Mouse (Mus musculus) CH12.LX (cell line): Measurements from ENCODE around the gene Neurl4. TPM values are rescaled to one million over a fixed set of nuclear protein-coding genes. Genes with fewer than 3 reads are reported as not detected.

Source experiments
- DNase-seq: peaks from one replicate; pipeline ENCODE4 v3.0.0-alpha.2; 2013; ENCODE audit errors: extremely low read depth
- H3K27ac ChIP-seq: 2 replicates; pipeline ENCODE4 v1.5.1; 2012; ENCODE audit warnings: low read depth, mild to moderate bottlenecking, control low read depth, moderate library complexity; ENCODE audit not compliant: insufficient read depth
- H3K27me3 ChIP-seq: replicated peaks from 2 replicates; pipeline ENCODE3; 2012; ENCODE audit warnings: inconsistent platforms
- H3K36me3 ChIP-seq, 2 experiments: replicated peaks in 1 of 2; 2 replicates each; pipeline versions ENCODE3 to v1.6.1; 2012; ENCODE audit warnings: inconsistent platforms in 1 of 2, low read length in 1 of 2, mild to moderate bottlenecking in 1 of 2, mixed read lengths in 1 of 2, moderate library complexity in 1 of 2; ENCODE audit not compliant: control insufficient read depth in 1 of 2, insufficient read depth in 1 of 2
- H3K4me1 ChIP-seq, 2 experiments: 2 replicates each; pipeline ENCODE4 v1.6.1; 2012; ENCODE audit warnings: inconsistent platforms in 1 of 2, moderate library complexity in 1 of 2; ENCODE audit not compliant: insufficient read depth in 2 of 2, control insufficient read depth in 1 of 2
- H3K4me2 ChIP-seq: 2 replicates; pipeline ENCODE4 v1.6.1; 2012; ENCODE audit warnings: low read depth, mild to moderate bottlenecking, control low read depth; ENCODE audit not compliant: poor library complexity, insufficient read depth, severe bottlenecking
- H3K4me3 ChIP-seq, 3 experiments: fragments of 150-350 bp in 1 of 3; sonication (generic) in 1 of 3; replicated peaks in 1 of 3; 2 replicates each; pipeline versions ENCODE3 to v1.5.1; 2011 to 2012; ENCODE audit warnings: low read depth in 2 of 3, low read length in 2 of 3, mild to moderate bottlenecking in 2 of 3, moderate library complexity in 2 of 3, control low read depth in 1 of 3, improper control_type of control experiment in 1 of 3, inconsistent platforms in 1 of 3, mixed read lengths in 1 of 3; ENCODE audit not compliant: poor library complexity in 1 of 3
- H3K79me2 ChIP-seq: replicated peaks from 2 replicates; pipeline ENCODE4 v1.6.1; 2012; ENCODE audit warnings: mild to moderate bottlenecking, moderate library complexity; ENCODE audit not compliant: control insufficient read depth, poor library complexity, insufficient read depth, severe bottlenecking; ENCODE audit errors: extremely low read depth
- H3K9ac ChIP-seq: 2 replicates; pipeline ENCODE4 v1.6.1; 2012; ENCODE audit warnings: low read depth, mild to moderate bottlenecking, control low read depth, moderate library complexity; ENCODE audit not compliant: insufficient read depth
- H3K9me3 ChIP-seq: replicated peaks from 2 replicates; pipeline ENCODE3; 2012; ENCODE audit warnings: low read length, inconsistent platforms, mixed read lengths
- CHD1 ChIP-seq: IDR thresholded peaks from 2 replicates; pipeline ENCODE4 v1.6.1; 2012; ENCODE audit warnings: low read depth, low read length, improper control_type of control experiment, inconsistent platforms
- CHD2 ChIP-seq: IDR thresholded peaks from 2 replicates; pipeline ENCODE4 v1.6.1; 2011; ENCODE audit warnings: low read length, improper control_type of control experiment
- CTCF ChIP-seq, 2 experiments: IDR thresholded peaks in 1 of 2; conservative IDR thresholded peaks in 1 of 2; 2 replicates each; pipeline ENCODE4 v1.5.1; 2011 to 2012; ENCODE audit warnings: low read depth in 2 of 2, low read length in 2 of 2, improper control_type of control experiment in 1 of 2, inconsistent platforms in 1 of 2, mild to moderate bottlenecking in 1 of 2, moderate library complexity in 1 of 2
- E2F4 ChIP-seq: IDR thresholded peaks from 2 replicates; pipeline ENCODE4 v1.6.1; 2011; ENCODE audit warnings: low read depth, low read length, improper control_type of control experiment; ENCODE audit not compliant: insufficient replicate concordance
- ELF1 ChIP-seq: IDR thresholded peaks from 2 replicates; pipeline ENCODE4 v1.6.1; 2014; ENCODE audit warnings: low read depth, mild to moderate bottlenecking, inconsistent platforms, low read length, improper control_type of control experiment
- GABPA ChIP-seq: IDR thresholded peaks from 2 replicates; pipeline ENCODE4 v1.6.1; 2012; ENCODE audit warnings: low read depth, low read length, improper control_type of control experiment, inconsistent platforms; ENCODE audit not compliant: insufficient replicate concordance
- HCFC1 ChIP-seq: IDR thresholded peaks from 2 replicates; pipeline ENCODE4 v1.6.1; 2012; ENCODE audit warnings: low read depth, mild to moderate bottlenecking, inconsistent platforms, low read length, improper control_type of control experiment
- JUN ChIP-seq: IDR thresholded peaks from 2 replicates; pipeline ENCODE4 v1.6.1; 2011; ENCODE audit warnings: low read depth, mild to moderate bottlenecking, low read length, improper control_type of control experiment, moderate library complexity; ENCODE audit not compliant: insufficient read depth
- JUND ChIP-seq: conservative IDR thresholded peaks from 2 replicates; pipeline ENCODE4 v1.6.1; 2011; ENCODE audit warnings: low read depth, low read length, improper control_type of control experiment
- KAT2A ChIP-seq: IDR thresholded peaks from 2 replicates; pipeline ENCODE4 v1.6.1; 2012; ENCODE audit warnings: low read length, improper control_type of control experiment, inconsistent platforms; ENCODE audit not compliant: insufficient replicate concordance
- MAFK ChIP-seq: IDR thresholded peaks from 2 replicates; pipeline ENCODE4 v1.6.1; 2011; ENCODE audit warnings: low read length, improper control_type of control experiment; ENCODE audit not compliant: insufficient replicate concordance
- MAX ChIP-seq: IDR thresholded peaks from 2 replicates; pipeline ENCODE4 v1.6.1; 2011; ENCODE audit warnings: low read length, improper control_type of control experiment
- MAZ ChIP-seq: IDR thresholded peaks from 2 replicates; pipeline ENCODE4 v1.6.1; 2012; ENCODE audit warnings: low read depth, mild to moderate bottlenecking, inconsistent platforms, low read length, improper control_type of control experiment, moderate library complexity
- MEF2A ChIP-seq: IDR thresholded peaks from 2 replicates; pipeline ENCODE4 v1.6.1; 2014; ENCODE audit warnings: low read depth, mild to moderate bottlenecking, inconsistent platforms, low read length, improper control_type of control experiment, borderline replicate concordance
- MYC ChIP-seq: IDR thresholded peaks from 2 replicates; pipeline ENCODE4 v1.6.1; 2011; ENCODE audit warnings: low read depth, mild to moderate bottlenecking, improper control_type of control experiment, low read length
- NRF1 ChIP-seq: IDR thresholded peaks from 2 replicates; pipeline ENCODE4 v1.6.1; 2014; ENCODE audit warnings: low read depth, mild to moderate bottlenecking, inconsistent platforms, low read length, improper control_type of control experiment, moderate library complexity
- POLR2A ChIP-seq: IDR thresholded peaks from 2 replicates; pipeline ENCODE4 v1.6.1; 2011; ENCODE audit warnings: low read depth, mild to moderate bottlenecking, improper control_type of control experiment, low read length
- POLR2AphosphoS2 ChIP-seq: IDR thresholded peaks from 2 replicates; pipeline ENCODE4 v1.6.1; 2011; ENCODE audit warnings: low read depth, low read length, improper control_type of control experiment
- RAD21 ChIP-seq: IDR thresholded peaks from 2 replicates; pipeline ENCODE4 v1.6.1; 2011; ENCODE audit warnings: low read depth, mild to moderate bottlenecking, low read length, improper control_type of control experiment, moderate library complexity
- RCOR1 ChIP-seq: conservative IDR thresholded peaks from 2 replicates; pipeline ENCODE4 v1.6.1; 2012; ENCODE audit warnings: low read depth, mild to moderate bottlenecking, inconsistent platforms, low read length, improper control_type of control experiment
- SIN3A ChIP-seq: IDR thresholded peaks from 2 replicates; pipeline ENCODE4 v1.6.1; 2012; ENCODE audit warnings: low read length, improper control_type of control experiment, inconsistent platforms
- SMC3 ChIP-seq: IDR thresholded peaks from 2 replicates; pipeline ENCODE4 v1.6.1; 2011; ENCODE audit warnings: low read depth, low read length, improper control_type of control experiment
- TCF12 ChIP-seq: IDR thresholded peaks from 2 replicates; pipeline ENCODE4 v1.6.1; 2014; ENCODE audit warnings: low read depth, mild to moderate bottlenecking, inconsistent platforms, low read length, improper control_type of control experiment
- UBTF ChIP-seq: IDR thresholded peaks from 2 replicates; pipeline ENCODE4 v1.6.1; 2012; ENCODE audit warnings: low read depth, mild to moderate bottlenecking, inconsistent platforms, low read length, improper control_type of control experiment, moderate library complexity
- USF1 ChIP-seq: IDR thresholded peaks from 2 replicates; pipeline ENCODE4 v1.6.1; 2014; ENCODE audit warnings: low read depth, mild to moderate bottlenecking, inconsistent platforms, low read length, improper control_type of control experiment
- ZKSCAN1 ChIP-seq: IDR thresholded peaks from 2 replicates; pipeline ENCODE4 v1.6.1; 2012; ENCODE audit warnings: low read depth, inconsistent platforms, low read length, improper control_type of control experiment, borderline replicate concordance
- ZMIZ1 ChIP-seq: IDR thresholded peaks from 2 replicates; pipeline ENCODE4 v1.6.1; 2012; ENCODE audit warnings: low read depth, mild to moderate bottlenecking, inconsistent platforms, low read length, improper control_type of control experiment
- ZNF384 ChIP-seq: IDR thresholded peaks from 2 replicates; pipeline ENCODE4 v1.6.1; 2012; ENCODE audit warnings: low read depth, low read length, improper control_type of control experiment, inconsistent platforms
- dilution Hi-C: fragments of 300-500 bp; cut with MboI; formaldehyde crosslinking; loops from 2 replicates; pipeline ENCODE4 v1.14.3; 2020; ENCODE audit warnings: low sequenced_read_pairs; ENCODE audit not compliant: extremely low pct_unique_long_range_greater_than_20kb, extremely low pct_ligation_motif_present
- in situ Hi-C: fragments of 300-500 bp; cut with MboI; formaldehyde crosslinking; loops from 3 replicates; pipeline ENCODE4 v1.14.3; 2019; ENCODE audit warnings: low sequenced_read_pairs, low pct_ligation_motif_present, low pct_unique_long_range_greater_than_20kb, mixed read lengths
- polyA plus RNA-seq: library from polyadenylated mRNA; unstranded; fragments of >175 nt; gene quantifications from 2 replicates; pipeline ENCODE4 v1.2.1, GENCODE M21; 2012; ENCODE audit warnings: low read depth; ENCODE audit not compliant: insufficient read length
- total RNA-seq, 2 experiments: library from RNA; depleted of rRNA; stranded (reverse); fragments of 300-350 nt in 1 of 2; fragments of >200 nt in 1 of 2; gene quantifications; 2 replicates each; pipeline ENCODE4 v1.2.3; 2012 to 2014

The Neurl4 gene
- total and polyA plus RNA-seq, 3 experiments, result 21.4 to 51.0 (median 40.1) TPM

DNA sequence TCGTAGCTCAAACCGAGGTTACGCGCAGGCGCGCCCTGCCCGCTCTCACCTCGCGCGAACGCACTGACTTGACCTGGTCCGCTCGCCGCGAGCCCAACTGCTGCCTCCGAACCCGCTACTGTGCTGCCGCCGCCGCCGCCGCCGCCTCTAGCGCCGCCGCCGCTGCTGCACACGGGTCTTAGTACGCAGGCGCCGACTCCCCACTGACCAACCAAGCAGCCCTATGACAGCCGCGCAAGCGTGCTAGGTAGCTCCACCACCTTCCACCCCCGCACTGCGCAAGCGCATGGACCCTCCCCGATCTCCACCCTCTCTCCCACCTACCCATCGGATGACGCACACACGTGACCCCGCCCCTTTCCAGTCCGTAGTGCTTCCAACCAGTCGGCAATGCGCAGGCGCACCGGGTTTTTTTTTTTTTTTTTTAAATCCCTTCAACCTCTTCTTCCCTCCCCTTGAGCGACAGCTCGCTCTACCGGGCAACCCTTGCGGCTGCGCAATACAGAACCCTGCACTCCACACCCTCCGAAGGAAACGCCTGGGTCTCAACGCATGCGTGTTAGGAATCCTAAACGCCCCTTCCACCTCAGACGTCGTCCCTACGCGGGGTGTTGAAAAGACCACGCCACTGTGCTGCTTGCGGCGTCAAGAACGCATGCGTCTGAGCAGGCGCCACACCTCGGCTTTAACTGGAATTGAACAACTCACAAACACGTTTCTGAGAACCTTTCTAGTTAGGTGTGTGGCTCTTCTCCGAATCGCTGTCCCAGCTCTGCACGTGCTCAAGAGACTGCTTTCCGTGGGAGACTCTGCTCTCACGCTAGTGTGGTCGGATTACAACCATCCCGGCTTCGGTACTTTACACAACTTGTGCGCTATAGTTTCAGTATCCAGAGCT, 20.5 kb downstream of the Neurl4 start, which contains the start of gene Eif5a (continued):
- peak; percentile 80; the same call in 1 of the 2 replicates for TF ChIP-seq E2F4
- peak; percentile 68; the same call in 1 of the 2 replicates for TF ChIP-seq UBTF
- peak; percentile 37; the same call in 1 of the 2 replicates for TF ChIP-seq SMC3
- 0 out of 2 replicates have a peak, but pooled peaks have one; percentile 74 for TF ChIP-seq KAT2A
- peak; percentile 99 for TF ChIP-seq MAX
- TF ChIP-seq POLR2AphosphoS2, result peak; percentile 99
- TF ChIP-seq MYC, result peak; percentile 100
- TF ChIP-seq SIN3A, result peak; percentile 98
- TF ChIP-seq ZNF384, result peak; percentile 100
- TF ChIP-seq CHD2, result no peak
- peak; percentile 88 for TF ChIP-seq MAZ
- TF ChIP-seq POLR2A, result peak; percentile 98
- TF ChIP-seq RCOR1, result peak; percentile 93
- TF ChIP-seq JUND, result no peak
- peak; percentile 87 for TF ChIP-seq ELF1
- TF ChIP-seq GABPA, result no peak
- no peak for TF ChIP-seq ZKSCAN1
- peak; percentile 85 for TF ChIP-seq NRF1

DNA sequence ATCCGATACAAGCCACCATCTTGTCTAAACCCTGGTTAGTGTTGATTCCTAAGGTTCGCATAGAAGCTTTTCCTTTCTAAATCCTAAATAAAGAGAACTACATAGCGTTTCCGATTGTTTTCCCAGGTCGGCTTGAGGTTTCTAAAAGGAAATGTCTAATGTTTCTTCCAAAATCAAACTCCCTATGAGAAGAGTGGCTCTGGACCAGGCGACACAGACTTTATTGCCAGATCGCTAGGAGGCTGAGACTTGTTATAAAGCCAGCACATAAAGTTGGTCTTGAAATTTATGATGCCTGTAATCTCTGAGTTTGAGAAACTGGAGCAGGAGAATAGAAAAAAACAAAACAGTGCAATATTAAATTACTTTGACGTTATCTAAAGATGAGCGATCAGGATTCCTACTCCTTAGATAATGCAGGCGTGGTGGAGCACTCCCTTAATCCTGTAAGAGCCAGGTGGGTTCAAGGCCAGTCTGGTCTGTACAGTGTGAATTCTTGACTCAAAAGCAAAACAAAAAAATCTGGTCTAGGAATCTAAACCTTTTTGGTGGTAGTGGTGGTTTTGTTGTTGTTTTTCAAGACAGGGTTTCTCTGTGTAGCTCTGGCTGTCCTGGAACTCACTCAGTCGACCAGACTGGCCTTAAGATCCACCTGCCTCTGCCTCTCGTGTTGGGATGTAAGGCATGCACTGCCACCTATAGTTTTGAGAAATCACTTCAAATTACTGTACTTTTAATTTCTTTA, 21.3 kb downstream of the Neurl4 start:
- peak overlapping the region; percentile 94 for H3K4me2 ChIP-seq
- dilution Hi-C loops, result no loop called here
- in situ Hi-C loops, result no loop called here

More for the DNA sequence above, 21.3 kb downstream of the Neurl4 start:
- H3K27me3 ChIP-seq, result no peaks in the 10 kb centered on the region
- H3K79me2 ChIP-seq, result peaks cover 38% of the 10 kb centered on the region
- TF ChIP-seq SMC3, result 0 out of 2 replicates have a peak, but pooled peaks have one; percentile 14
- no peak for TF ChIP-seq ZNF384
- peak; percentile 60 for TF ChIP-seq RAD21
- TF ChIP-seq CHD1, result peak; percentile 77; the same call in 1 of the 2 replicates
- TF ChIP-seq USF1, result no peak
- 0 out of 2 replicates have a peak, but pooled peaks have one; percentile 12 for TF ChIP-seq ZMIZ1
- 0 out of 2 replicates have a peak, but pooled peaks have one; percentile 49 for TF ChIP-seq MAFK
- TF ChIP-seq UBTF, result 0 out of 2 replicates have a peak, but pooled peaks have one; percentile 1
- peak; percentile 29; the same call in 1 of the 2 replicates for TF ChIP-seq JUND
- peak; percentile 18; the same call in 1 of the 2 replicates for TF ChIP-seq SIN3A
- no peak for TF ChIP-seq JUN
- no peak; the same call in 1 of the 2 replicates for TF ChIP-seq POLR2AphosphoS2
- TF ChIP-seq RCOR1, result no peak
- TF ChIP-seq TCF12, result no peak
- 0 out of 2 replicates have a peak, but pooled peaks have one; percentile 50 for TF ChIP-seq CHD2
- TF ChIP-seq HCFC1, result no peak
- TF ChIP-seq MEF2A, result no peak
- peak; percentile 5 to 63; a peak in 2 of 4 replicates for TF ChIP-seq CTCF (conservative IDR thresholded peaks at IDR 0.05 in 1 of 2, IDR thresholded peaks at IDR 0.05 in 1 of 2; ENCODE audit: low read depth in 2 of 2, low read length in 2 of 2)
- H3K27ac ChIP-seq, result peak overlapping the region; percentile 94
- peaks cover 10 to 33% of the 10 kb centered on the region in 2 experiments for H3K4me1 ChIP-seq
- H3K36me3 ChIP-seq, result peaks cover 19 to 24% of the 10 kb centered on the region in 2 experiments
- no peaks in the 10 kb centered on the region for H3K9me3 ChIP-seq
- H3K9ac ChIP-seq, result peak overlapping the region; percentile 88
- peak overlapping the region; percentile 47 to 95 (median 73) for H3K4me3 ChIP-seq
- peak; percentile 61 for DNase-seq
